Mouse (Mus musculus) limb, embryonic 14.5 days (tissue): ENCODE data around the gene Syne1. TPM values are rescaled to one million over a fixed set of nuclear protein-coding genes. Genes with fewer than 3 reads are reported as not detected.

Experiments
- ATAC-seq: fragments of 200-750 bp; cut with Nextera tagmentation; 2 replicates; pipeline ENCODE4 v1.8.0; 2017; ENCODE audit warnings: low read depth, moderate number of reproducible peaks, moderate TSS enrichment; ENCODE audit not compliant: low FRiP score
- DNase-seq: peaks from one replicate; pipeline ENCODE4 v3.0.0-alpha.2; 2015; ENCODE audit warnings: low spot score
- H3K27ac ChIP-seq: fragments of 300-500 bp; sonication (generic); replicated peaks from 2 replicates; pipeline ENCODE4 v1.5.1; 2014; ENCODE audit warnings: low read depth, mild to moderate bottlenecking, low read length, moderate library complexity, mixed read lengths
- H3K27me3 ChIP-seq: fragments of 300-500 bp; sonication (generic); 2 replicates; pipeline ENCODE4 v1.6.1; 2014; ENCODE audit warnings: low read length, mixed read lengths; ENCODE audit not compliant: control insufficient read depth, insufficient read depth
- H3K36me3 ChIP-seq: fragments of 300-500 bp; sonication (generic); 2 replicates; pipeline ENCODE4 v1.6.1; 2014; ENCODE audit warnings: mild to moderate bottlenecking, low read length, moderate library complexity, mixed read lengths; ENCODE audit not compliant: control insufficient read depth, insufficient read depth
- H3K4me1 ChIP-seq: fragments of 300-500 bp; sonication (generic); 2 replicates; pipeline ENCODE4 v1.6.1; 2014; ENCODE audit warnings: antibody characterized with exemption, low read length, mixed read lengths; ENCODE audit not compliant: control insufficient read depth, insufficient read depth
- H3K4me2 ChIP-seq: fragments of 300-500 bp; sonication (generic); replicated peaks from 2 replicates; pipeline ENCODE4 v1.6.1; 2014; ENCODE audit warnings: low read depth, mild to moderate bottlenecking, low read length, moderate library complexity; ENCODE audit not compliant: severe bottlenecking
- H3K4me3 ChIP-seq: fragments of 300-500 bp; sonication (generic); replicated peaks from 2 replicates; pipeline ENCODE4 v1.5.1; 2014; ENCODE audit warnings: low read length
- H3K9ac ChIP-seq: fragments of 300-500 bp; sonication (generic); 2 replicates; pipeline ENCODE4 v1.6.1; 2014; ENCODE audit warnings: mild to moderate bottlenecking, low read depth, low read length, moderate library complexity; ENCODE audit not compliant: severe bottlenecking
- H3K9me3 ChIP-seq: fragments of 300-500 bp; sonication (generic); 2 replicates; pipeline ENCODE4 v1.6.1; 2016; ENCODE audit warnings: low read length; ENCODE audit not compliant: control insufficient read depth
- POLR2A ChIP-seq: fragments of 200-500 bp; IDR thresholded peaks from 2 replicates; pipeline ENCODE4 v1.8.0; 2012; ENCODE audit warnings: inconsistent platforms, mild to moderate bottlenecking, moderate library complexity, borderline replicate concordance; ENCODE audit not compliant: insufficient read depth, insufficient read length; ENCODE audit errors: extremely low read depth
- WGBS: fragments of 180-500 bp; shearing (Covaris S2); extraction: QIAGEN DNeasy Blood & Tissue Kit; methylation state at CpG from one replicate; pipeline ENCODE4 v1.1.7; 2014; 5-methylcytosine and 5-hydroxymethylcytosine counted together
- polyA plus RNA-seq, 2 experiments: library from polyadenylated mRNA; depleted of rRNA in 1 of 2; stranded (reverse) in 1 of 2; unstranded in 1 of 2; fragments of >200 nt; fragmentation: Nextera tagmentation in 1 of 2; extraction: Ambion mirVana in 1 of 2; gene quantifications; 2 replicates each; pipeline versions ENCODE4 v1.2.1 to v1.2.3; 2012 to 2014

Gene Syne1
- polyA plus RNA-seq, 2 experiments: 11.0 to 11.3 TPM

DNA sequence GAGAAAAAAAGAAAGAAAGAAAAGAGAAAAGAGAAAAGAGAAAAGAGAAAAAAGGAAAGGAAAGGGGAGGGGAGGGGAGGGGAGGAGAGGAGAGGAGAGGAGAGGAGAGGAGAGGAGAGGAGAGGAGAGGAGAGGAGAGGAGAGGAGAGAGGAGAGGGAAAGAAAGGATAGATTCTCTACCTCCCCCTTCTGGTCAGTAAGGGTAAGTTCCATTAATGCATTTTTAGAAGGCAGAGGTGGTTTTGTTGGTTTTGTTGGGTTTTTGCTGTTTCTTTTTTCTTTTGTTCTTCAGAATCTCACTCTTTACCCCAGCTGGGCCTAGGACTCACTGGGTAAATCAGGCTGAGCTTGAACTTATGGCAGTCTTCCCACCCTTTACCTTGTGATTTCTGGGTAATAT is 214.9 kb downstream of the Syne1 start:
- no peak overlapping the region for H3K4me3 ChIP-seq

DNA sequence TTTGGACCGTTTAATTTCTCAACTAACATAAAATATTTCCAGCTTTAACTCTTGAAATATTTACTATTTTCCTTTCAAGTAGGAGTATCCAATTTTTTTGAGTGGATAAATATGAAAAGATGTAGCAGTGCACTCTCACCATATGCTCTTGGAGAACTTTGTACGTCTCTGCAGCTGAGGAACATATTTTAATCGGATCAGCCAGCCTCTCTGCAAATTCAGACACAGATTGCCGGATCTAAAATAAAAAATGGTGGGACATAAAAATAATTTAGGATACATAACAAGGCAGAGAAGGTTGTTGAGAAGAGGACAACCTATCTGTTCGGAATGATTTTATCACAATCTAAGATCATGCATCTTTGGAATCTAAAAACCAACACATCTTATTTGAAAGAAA is 218.5 kb downstream of the Syne1 start:
- ATAC-seq (no peak), DNase-seq (no peak)
- Histone ChIP-seq H3K9me3 (no peaks in the 10 kb centered on the region), H3K27ac (no peak overlapping the region), H3K4me3 (no peak overlapping the region), H3K4me1 (no peaks in the 10 kb centered on the region), H3K36me3 (no peaks in the 10 kb centered on the region), H3K27me3 (no peaks in the 10 kb centered on the region), H3K9ac (no peak overlapping the region), H3K4me2 (no peak overlapping the region)
- WGBS: 88% methylated on average over 5 of the region's 5 CpGs
- TF ChIP-seq POLR2A: no peak

More for the DNA sequence above, 214.9 kb downstream of the Syne1 start:
- Histone ChIP-seq H3K9ac (no peak overlapping the region), H3K4me1 (no peaks in the 10 kb centered on the region), H3K27me3 (no peaks in the 10 kb centered on the region), H3K27ac (no peak overlapping the region), H3K9me3 (no peaks in the 10 kb centered on the region), H3K36me3 (no peaks in the 10 kb centered on the region), H3K4me2 (no peak overlapping the region)
- no peak for TF ChIP-seq POLR2A
- DNase-seq (no peak), ATAC-seq (no peak)

DNA sequence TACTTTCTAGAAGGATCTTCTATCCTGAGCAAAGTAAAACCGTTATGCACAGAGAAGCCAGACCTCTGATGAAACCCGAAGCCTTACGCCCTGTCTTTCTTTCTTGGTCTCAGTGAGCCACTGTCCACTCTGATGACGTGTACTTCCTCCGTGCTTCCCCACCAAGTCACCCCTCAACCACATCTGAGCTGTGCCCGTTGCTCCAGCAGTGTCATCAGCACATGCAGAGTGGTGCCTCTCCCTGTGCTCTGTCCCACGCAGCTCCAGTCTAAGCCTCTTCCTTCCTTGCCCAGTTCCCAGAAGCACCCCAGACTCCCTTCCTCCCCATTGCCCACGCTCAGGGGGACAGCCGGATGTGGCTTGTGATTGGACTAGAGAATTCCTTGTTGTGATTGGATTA is 224.6 kb downstream of the Syne1 start:
- ATAC-seq: no peak
- WGBS: 77% methylated on average over 9 of the region's 9 CpGs

DNA sequence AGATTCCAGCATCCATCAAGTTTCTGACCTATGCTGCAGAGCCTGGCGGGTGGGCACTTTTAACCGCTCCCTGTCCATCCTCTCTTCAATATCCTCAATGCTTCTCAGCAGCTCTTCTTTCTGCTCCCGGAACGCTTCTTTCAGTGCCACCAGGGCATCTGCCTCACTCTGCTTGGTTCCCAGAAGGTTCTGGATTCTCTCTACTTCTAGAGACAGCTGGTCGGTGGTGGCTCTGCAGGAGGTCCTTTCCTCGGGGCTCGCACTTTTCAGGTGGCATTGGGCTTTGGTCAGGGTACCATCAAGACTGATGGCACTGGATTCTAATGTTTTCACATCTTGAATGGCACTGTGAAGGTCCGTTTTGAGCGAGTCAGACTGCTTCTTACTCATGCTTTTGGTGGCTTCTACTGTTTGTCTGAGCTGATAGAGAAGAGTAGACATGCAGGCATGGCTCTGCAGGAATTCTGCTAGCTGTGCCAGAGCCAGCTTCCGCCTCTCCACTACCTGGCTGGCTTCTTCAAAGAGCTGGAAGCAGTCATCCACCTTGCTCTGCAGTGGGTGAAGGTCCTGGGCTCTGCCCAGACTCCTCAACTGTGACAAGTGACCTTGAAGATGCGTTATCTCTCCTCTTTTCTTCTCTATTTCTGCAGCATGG is 227.4 kb downstream of the Syne1 start:
- H3K4me3 ChIP-seq: no peak overlapping the region
- H3K4me1 ChIP-seq: no peaks in the 10 kb centered on the region
- no peak for DNase-seq
- no peak for TF ChIP-seq POLR2A
- no peaks in the 10 kb centered on the region for H3K9me3 ChIP-seq
- H3K9ac ChIP-seq: no peak overlapping the region
- H3K27me3 ChIP-seq: no peaks in the 10 kb centered on the region
- no peak for ATAC-seq
- WGBS: 86% methylated on average over 11 of the region's 11 CpGs
- H3K27ac ChIP-seq: no peak overlapping the region
- H3K4me2 ChIP-seq: no peak overlapping the region
- no peaks in the 10 kb centered on the region for H3K36me3 ChIP-seq

More for the DNA sequence above, 224.6 kb downstream of the Syne1 start:
- Histone ChIP-seq H3K4me2 (no peak overlapping the region), H3K9ac (no peak overlapping the region), H3K27ac (no peak overlapping the region), H3K9me3 (no peaks in the 10 kb centered on the region), H3K27me3 (no peaks in the 10 kb centered on the region), H3K4me3 (no peak overlapping the region), H3K4me1 (no peaks in the 10 kb centered on the region), H3K36me3 (no peaks in the 10 kb centered on the region)
- no peak for DNase-seq
- no peak for TF ChIP-seq POLR2A

DNA sequence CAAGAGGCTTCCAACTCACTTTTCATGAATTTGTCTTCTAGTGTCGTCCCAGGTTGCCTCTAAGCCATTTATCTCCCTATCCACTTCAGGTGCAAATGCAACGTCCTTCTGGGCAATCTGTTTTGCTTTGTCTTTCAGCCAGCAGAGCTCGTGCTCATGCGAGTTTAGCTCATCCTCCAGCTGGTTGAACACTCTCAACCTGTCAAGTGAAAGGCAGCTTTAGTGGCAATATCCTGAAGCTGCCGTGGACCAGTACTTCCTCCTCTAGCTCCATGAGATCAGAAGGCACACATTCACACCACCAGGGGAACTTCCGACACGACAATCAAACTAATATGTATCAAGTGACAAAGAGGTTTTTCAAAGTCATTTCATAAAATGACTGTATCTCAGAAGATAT is 228.7 kb downstream of the Syne1 start:
- ATAC-seq (no peak), DNase-seq (no peak)
- Histone ChIP-seq H3K27ac (no peak overlapping the region), H3K27me3 (no peaks in the 10 kb centered on the region), H3K9ac (no peak overlapping the region), H3K4me1 (no peaks in the 10 kb centered on the region), H3K4me3 (no peak overlapping the region), H3K36me3 (no peaks in the 10 kb centered on the region), H3K9me3 (no peaks in the 10 kb centered on the region), H3K4me2 (no peak overlapping the region)
- TF ChIP-seq POLR2A: no peak
- 30% methylated on average over 7 of the region's 7 CpGs for WGBS
